Mouse (Mus musculus): ENCODE measurements around the gene Gm11639.

GRCm38 (mm10) chr11:104971322-104971721 lies 285.8 kb downstream of the Gm11639 start:
- TF ChIP-seq GATA1 (IDR thresholded peaks at IDR 0.05; ENCODE audit: borderline replicate concordance, low read length) (no peak), FLI1 (IDR thresholded peaks at IDR 0.05; ENCODE audit: low read length) (no peak)

Measured in megakaryocyte, embryonic 14.5 days (primary cell).